Mouse (Mus musculus) heart, adult 2 months (tissue): ENCODE measurements around the gene Tmem41a.

Experiments used
- CTCF ChIP-seq: fragments of 200-600 bp; IDR thresholded peaks from 2 replicates; pipeline ENCODE4 v1.8.1; 2022; ENCODE audit warnings: antibody characterized with exemption, mild to moderate bottlenecking, moderate library complexity
- POLR2A ChIP-seq: fragments of 200-500 bp; IDR thresholded peaks from 2 replicates; pipeline ENCODE4 v1.6.1; 2011; ENCODE audit warnings: mild to moderate bottlenecking, low read depth, low read length, control low read depth; ENCODE audit not compliant: insufficient read depth

DNA sequence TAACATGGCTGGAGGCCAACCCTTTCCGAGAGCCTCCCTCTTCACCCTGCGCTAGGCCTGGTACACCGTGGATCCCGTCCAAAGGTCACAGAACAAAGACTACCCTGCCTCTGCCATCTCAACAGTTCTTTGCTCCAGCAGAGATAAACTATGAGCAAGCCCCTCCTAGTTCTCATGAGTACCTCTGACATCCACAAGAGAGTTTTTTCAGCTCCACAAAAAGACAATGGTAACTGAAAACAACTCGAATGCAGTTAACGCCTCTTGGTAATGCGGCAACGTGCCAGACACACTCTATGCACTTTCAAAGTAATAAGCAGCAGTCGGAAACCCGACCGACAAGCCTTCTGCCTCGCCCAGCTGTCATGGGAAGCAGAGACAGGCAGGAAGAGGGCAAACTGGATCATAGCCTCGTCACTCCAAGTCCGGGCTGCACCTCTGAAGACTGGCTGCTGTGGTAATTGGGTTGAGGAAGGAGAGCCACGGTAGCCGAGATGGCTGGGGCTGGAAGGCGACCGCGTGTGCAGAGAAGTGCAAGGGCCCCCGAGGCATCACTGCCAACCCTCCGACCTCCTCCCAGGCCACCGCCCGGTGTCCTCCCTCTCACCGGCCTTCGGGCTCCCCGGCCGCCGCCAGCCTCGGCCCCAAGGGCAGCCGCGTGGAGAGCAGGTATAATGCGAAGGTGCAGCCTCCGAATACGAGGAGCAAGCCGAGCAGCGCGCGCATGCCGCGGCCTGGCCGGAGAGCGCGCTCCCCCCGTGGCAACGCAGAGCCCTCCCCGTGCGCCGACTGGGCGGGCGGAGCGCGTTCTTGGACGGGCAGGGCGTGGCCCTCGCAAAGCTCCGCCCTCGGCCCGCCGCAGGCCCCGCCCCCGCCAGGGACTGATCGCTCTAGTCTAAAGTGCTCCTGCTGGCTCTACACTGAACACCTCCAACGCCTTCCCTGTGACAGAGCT is at the start of gene Tmem41a:
- TF ChIP-seq CTCF (peak; percentile 26; the same call in 1 of the 2 replicates), POLR2A (peak; percentile 64; the same call in 1 of the 2 replicates)
